Mouse (Mus musculus): Measurements from ENCODE around the gene Pde9a.

The Pde9a gene

GRCm38 (mm10) chr17:31389432-31390050, 3.5 kb downstream of the Pde9a start:
- DNase-seq: no peak

GRCm38 (mm10) chr17:31391462-31391861, 5.5 kb downstream of the Pde9a start:
- DNase-seq: no peak

GRCm38 (mm10) chr17:31392041-31392440, 6.0 kb downstream of the Pde9a start:
- DNase-seq: no peak

- DNase-seq: no peak
Observed at GRCm38 (mm10) chr17:31393811-31394210, 7.8 kb downstream of the Pde9a start.

- DNase-seq: peak; percentile 36
Observed at GRCm38 (mm10) chr17:31400294-31400693, 14.3 kb downstream of the Pde9a start.

- no peak for DNase-seq
Observed at GRCm38 (mm10) chr17:31401160-31401559, 15.2 kb downstream of the Pde9a start.

GRCm38 (mm10) chr17:31402713-31403112, 16.7 kb downstream of the Pde9a start:
- DNase-seq: no peak

GRCm38 (mm10) chr17:31405694-31406227, 19.8 kb downstream of the Pde9a start:
- DNase-seq: no peak

GRCm38 (mm10) chr17:31409741-31410350, 23.8 kb downstream of the Pde9a start:
- no peak for DNase-seq

- peak; percentile 44 for DNase-seq
Observed at GRCm38 (mm10) chr17:31415258-31415657, 29.2 kb downstream of the Pde9a start.

- DNase-seq: peak; percentile 22
Observed at GRCm38 (mm10) chr17:31418804-31419597, 33.0 kb downstream of the Pde9a start.

GRCm38 (mm10) chr17:31419598-31419950, 33.6 kb downstream of the Pde9a start:
- DNase-seq: no peak

- DNase-seq: no peak
Observed at GRCm38 (mm10) chr17:31419995-31420394, 34.0 kb downstream of the Pde9a start.

GRCm38 (mm10) chr17:31420658-31421057, 34.6 kb downstream of the Pde9a start:
- DNase-seq: no peak

- DNase-seq: no peak
Observed at GRCm38 (mm10) chr17:31422381-31422780, 36.4 kb downstream of the Pde9a start.

GRCm38 (mm10) chr17:31423020-31423419, 37.0 kb downstream of the Pde9a start:
- DNase-seq: no peak

- no peak for DNase-seq
Observed at GRCm38 (mm10) chr17:31424358-31424757, 38.3 kb downstream of the Pde9a start.

- DNase-seq: no peak
Observed at GRCm38 (mm10) chr17:31424798-31425197, 38.8 kb downstream of the Pde9a start.

GRCm38 (mm10) chr17:31425827-31426698, 40.1 kb downstream of the Pde9a start:
- no peak for DNase-seq

GRCm38 (mm10) chr17:31429402-31429801, 43.4 kb downstream of the Pde9a start:
- no peak for DNase-seq

GRCm38 (mm10) chr17:31432878-31433281, 46.9 kb downstream of the Pde9a start:
- no peak for DNase-seq

GRCm38 (mm10) chr17:31433401-31433928, 47.5 kb downstream of the Pde9a start:
- DNase-seq: no peak
